Mouse (Mus musculus): ENCODE measurements around the gene Ankrd53. TPM values are rescaled to one million over a fixed set of nuclear protein-coding genes. Genes with fewer than 3 reads are reported as not detected.

The Ankrd53 gene
- polyA plus RNA-seq, 1 experiment from 2014 or later = 0.27 TPM

DNA sequence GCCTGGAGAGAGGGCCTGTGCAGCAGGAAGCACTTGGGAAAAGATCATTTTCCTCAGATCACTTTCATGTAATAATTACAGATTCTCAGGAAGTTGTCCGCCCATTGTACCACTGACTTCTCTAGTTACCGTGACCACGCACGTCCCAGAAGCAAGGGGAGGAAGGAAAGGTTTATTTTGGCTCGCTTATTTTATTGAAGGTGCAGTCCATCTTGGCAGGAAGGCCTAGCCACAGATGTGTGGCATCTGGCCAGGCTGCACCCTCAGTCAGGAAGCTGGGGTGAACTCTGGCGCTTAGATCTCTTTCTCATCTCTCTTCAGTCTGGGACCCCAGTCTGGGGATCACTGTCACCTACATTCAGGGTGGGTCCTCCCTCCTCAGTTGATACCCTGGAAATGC is 23.8 kb upstream of the Ankrd53 start:
- H3K4me3 ChIP-seq = no peak overlapping the region
- H3K4me1 ChIP-seq (replicated peaks) = no peaks in the 10 kb centered on the region
- no peak overlapping the region for H3K4me2 ChIP-seq
- H3K9me3 ChIP-seq = no peaks in the 10 kb centered on the region
- H3K36me3 ChIP-seq = no peaks in the 10 kb centered on the region
- WGBS = 86% methylated on average over 6 of the region's 6 CpGs
- H3K27me3 ChIP-seq = 0 out of 2 replicates have a peak, but pooled peaks cover 2% of the 10 kb centered on the region
- no peak overlapping the region for H3K9ac ChIP-seq
- H3K27ac ChIP-seq (replicated peaks) = no peak overlapping the region
- ATAC-seq (ENCODE audit: low FRiP score, low read depth) = no peak

DNA sequence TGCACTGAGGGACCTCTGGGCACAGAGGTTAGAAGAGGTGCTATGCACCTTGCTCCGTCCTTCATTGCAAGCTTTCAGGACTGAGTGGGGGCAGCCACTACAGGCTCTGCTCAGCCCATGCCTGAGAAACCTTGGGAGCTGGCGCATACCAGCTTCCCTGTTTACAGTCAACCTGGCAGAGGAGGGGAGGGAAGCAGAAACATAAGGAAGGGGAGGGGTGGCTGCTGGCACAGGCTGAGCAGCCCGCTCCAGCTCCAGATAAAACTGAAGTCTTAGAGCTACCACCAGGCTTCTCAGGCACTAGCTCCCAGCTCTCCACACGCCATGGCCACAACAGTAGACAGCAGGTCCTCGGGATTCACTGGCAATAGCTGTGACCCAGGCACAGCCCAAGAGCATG is 19.7 kb upstream of the Ankrd53 start, which contains the start of gene Atp6v1b1:
Atp6v1b1 (plus strand) TSS at position 230 of the 400 bp plus-strand sequence.
- no peak within 1 kb of the TSS for H3K4me3 ChIP-seq
- no peak within 1 kb of the TSS for H3K4me2 ChIP-seq
- 61% methylated on average over 5 of the region's 5 CpGs for WGBS
- no peaks in the 10 kb centered on the region for H3K4me1 ChIP-seq (replicated peaks)
- no peak within 1 kb of the TSS for H3K9ac ChIP-seq
- ATAC-seq (ENCODE audit: low FRiP score, low read depth) = peak; percentile 19; the same call in 1 of the 2 replicates
- no peaks in the 10 kb centered on the region for H3K36me3 ChIP-seq
- no peaks in the 10 kb centered on the region for H3K9me3 ChIP-seq
- H3K27me3 ChIP-seq = 0 out of 2 replicates have a peak, but pooled peaks cover 4% of the 10 kb centered on the region
- H3K27ac ChIP-seq (replicated peaks) = no peak within 1 kb of the TSS

DNA sequence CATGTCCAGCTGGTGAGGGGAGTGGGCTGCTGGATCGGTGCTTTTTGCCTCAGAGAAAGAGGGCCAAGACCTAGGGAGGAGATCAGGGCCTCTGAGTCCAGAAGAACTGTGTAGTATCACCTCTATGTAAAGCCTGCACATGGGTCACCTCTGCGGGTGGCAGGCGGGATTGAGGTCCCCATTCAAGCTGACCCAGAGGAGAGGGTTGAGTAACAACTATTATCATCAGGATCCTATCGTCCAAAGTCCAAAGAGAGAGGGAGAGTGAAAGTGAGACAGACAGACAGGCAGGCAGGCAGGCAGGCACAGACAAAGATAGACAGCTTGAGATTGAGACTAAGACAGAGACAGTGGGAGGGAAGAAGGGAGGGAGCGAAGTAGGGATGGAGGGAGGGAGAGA is 19.2 kb upstream of the Ankrd53 start:
- Histone ChIP-seq H3K27ac (replicated peaks) (no peak overlapping the region), H3K4me1 (replicated peaks) (no peaks in the 10 kb centered on the region), H3K36me3 (no peaks in the 10 kb centered on the region), H3K27me3 (0 out of 2 replicates have a peak, but pooled peaks cover 4% of the 10 kb centered on the region), H3K4me3 (no peak overlapping the region), H3K9ac (no peak overlapping the region), H3K4me2 (no peak overlapping the region), H3K9me3 (no peaks in the 10 kb centered on the region)
- no peak for ATAC-seq (ENCODE audit: low FRiP score, low read depth)
- 61% methylated on average over 5 of the region's 5 CpGs for WGBS

DNA sequence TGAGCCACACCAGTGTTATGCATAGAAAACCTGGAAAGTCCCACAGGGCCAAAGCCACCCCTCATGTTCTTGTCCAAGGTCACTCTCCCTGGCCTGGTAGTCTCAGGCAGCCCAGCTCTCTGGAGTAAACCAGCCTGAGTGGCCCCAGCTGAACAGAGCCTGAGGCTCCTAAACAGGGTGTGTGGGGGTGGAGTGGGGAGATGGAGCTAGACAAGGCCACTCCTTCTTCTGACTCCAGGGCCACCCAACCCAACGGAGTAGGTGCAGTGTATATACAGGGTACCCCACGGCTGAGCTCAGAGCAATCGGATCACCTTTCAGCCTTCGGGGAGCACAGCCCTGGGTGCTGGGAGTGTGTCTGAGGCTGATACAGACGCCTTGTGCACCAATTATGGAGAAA is 18.3 kb upstream of the Ankrd53 start:
- ATAC-seq (ENCODE audit: low FRiP score, low read depth) = no peak
- Histone ChIP-seq H3K4me2 (no peak overlapping the region), H3K36me3 (no peaks in the 10 kb centered on the region), H3K9ac (no peak overlapping the region), H3K27me3 (0 out of 2 replicates have a peak, but pooled peaks cover 4% of the 10 kb centered on the region), H3K27ac (replicated peaks) (no peak overlapping the region), H3K9me3 (no peaks in the 10 kb centered on the region), H3K4me3 (no peak overlapping the region), H3K4me1 (replicated peaks) (no peaks in the 10 kb centered on the region)
- WGBS = 75% methylated on average over 5 of the region's 5 CpGs

DNA sequence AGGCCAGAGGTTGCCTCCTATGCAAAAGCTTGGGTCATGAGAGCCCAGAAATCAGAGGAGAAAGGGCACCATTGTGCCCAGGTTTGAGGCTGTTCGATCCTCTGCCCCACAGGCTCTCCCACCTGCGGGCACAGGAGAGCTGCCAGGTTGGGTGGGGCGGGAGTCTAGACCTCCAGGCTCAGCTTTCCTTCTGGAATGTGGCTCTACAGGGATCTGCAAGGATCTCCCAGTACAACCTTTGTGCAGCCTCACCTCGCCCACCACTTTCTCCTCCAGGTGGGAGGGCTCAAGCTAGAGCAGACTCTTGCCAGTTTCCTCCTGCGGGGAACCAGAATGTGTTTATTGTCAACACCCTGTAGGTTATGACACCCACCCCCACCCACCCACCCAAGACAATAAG is 17.9 kb upstream of the Ankrd53 start:
- H3K36me3 ChIP-seq = no peaks in the 10 kb centered on the region
- ATAC-seq (ENCODE audit: low FRiP score, low read depth) = no peak
- no peaks in the 10 kb centered on the region for H3K4me1 ChIP-seq (replicated peaks)
- no peak overlapping the region for H3K9ac ChIP-seq
- H3K4me2 ChIP-seq = no peak overlapping the region
- no peak overlapping the region for H3K4me3 ChIP-seq
- 79% methylated on average over 5 of the region's 5 CpGs for WGBS
- H3K27ac ChIP-seq (replicated peaks) = no peak overlapping the region
- H3K27me3 ChIP-seq = 0 out of 2 replicates have a peak, but pooled peaks cover 4% of the 10 kb centered on the region
- no peaks in the 10 kb centered on the region for H3K9me3 ChIP-seq

DNA sequence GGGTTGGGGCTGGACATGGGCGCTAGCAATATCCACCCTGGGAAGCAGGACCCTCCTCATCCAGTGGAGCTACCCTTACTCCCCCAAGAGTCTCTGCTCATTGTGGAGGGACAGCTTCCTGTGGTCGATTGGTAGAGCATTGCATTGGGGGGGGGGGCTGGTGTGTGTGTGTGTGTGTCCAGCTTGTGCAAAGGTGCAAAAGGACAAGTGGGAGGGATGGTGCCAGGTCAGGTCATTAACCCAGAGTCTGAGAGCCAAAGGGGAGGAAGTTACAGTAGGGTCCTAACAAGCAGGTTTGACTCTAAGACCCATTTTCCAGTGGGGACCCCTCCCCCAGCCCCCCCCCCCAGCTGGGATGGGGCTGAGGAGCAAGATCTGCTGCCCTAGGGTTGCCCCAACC is 17.0 kb upstream of the Ankrd53 start:
- Histone ChIP-seq H3K9me3 (no peaks in the 10 kb centered on the region), H3K4me2 (no peak overlapping the region), H3K4me1 (replicated peaks) (no peaks in the 10 kb centered on the region), H3K4me3 (no peak overlapping the region), H3K27ac (replicated peaks) (no peak overlapping the region), H3K36me3 (no peaks in the 10 kb centered on the region), H3K27me3 (0 out of 2 replicates have a peak, but pooled peaks cover 4% of the 10 kb centered on the region), H3K9ac (no peak overlapping the region)
- WGBS = 50% methylated on average over 2 of the region's 2 CpGs
- ATAC-seq (ENCODE audit: low FRiP score, low read depth) = no peak

DNA sequence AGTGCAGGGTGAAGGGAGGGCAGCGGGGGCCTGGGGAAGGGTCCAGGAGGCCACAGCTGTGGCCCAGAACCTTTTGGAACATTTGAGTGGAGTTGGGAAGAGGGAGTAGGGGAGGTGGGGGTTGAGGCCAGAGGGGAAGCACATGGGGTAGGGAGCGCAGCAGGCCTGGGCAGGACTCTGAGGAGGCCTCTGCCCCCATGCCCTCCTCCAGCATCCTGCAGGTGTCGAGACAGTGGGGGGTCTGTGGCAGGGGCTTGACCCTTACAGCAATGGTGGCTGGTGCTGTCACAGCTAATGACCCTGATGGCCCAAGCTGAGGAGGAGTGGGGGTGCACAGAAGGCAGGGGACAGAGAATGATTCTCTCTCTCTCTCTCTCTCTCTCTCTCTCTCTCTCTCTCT is 13.2 kb upstream of the Ankrd53 start:
- H3K36me3 ChIP-seq = no peaks in the 10 kb centered on the region
- H3K4me3 ChIP-seq = no peak overlapping the region
- no peaks in the 10 kb centered on the region for H3K9me3 ChIP-seq
- whole genome bisulfite sequencing = 38% methylated on average over 3 of the region's 3 CpGs
- no peak overlapping the region for H3K9ac ChIP-seq
- H3K4me1 ChIP-seq (replicated peaks) = no peaks in the 10 kb centered on the region
- peaks cover 19% of the 10 kb centered on the region for H3K27me3 ChIP-seq
- H3K4me2 ChIP-seq = no peak overlapping the region
- no peak overlapping the region for H3K27ac ChIP-seq (replicated peaks)
- ATAC-seq (ENCODE audit: low FRiP score, low read depth) = no peak

DNA sequence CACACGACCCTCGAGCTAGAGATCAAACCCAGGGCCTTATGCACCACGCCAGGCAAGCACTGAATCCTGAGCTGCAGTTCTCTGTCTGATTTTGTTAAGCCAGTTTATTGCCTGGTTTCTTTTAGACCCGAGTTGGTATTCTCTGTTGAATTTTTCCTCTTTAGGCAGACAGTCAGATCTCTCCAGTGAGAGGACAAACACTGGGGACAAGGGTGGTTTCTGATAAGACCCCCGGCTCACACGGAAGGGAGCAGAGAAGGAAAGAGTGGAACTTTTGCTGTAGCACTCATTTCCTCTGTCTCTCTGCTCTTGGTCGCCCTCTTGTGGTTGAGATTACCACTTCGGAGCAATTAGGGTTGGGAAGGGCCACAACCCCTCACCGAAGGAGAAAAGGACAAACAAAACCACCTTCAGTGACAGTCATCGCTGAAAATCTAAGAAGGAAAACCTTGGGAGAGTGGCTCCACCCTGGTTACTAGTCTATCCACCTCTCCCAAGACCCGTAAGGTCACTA is 12.2 kb upstream of the Ankrd53 start:
- Histone ChIP-seq H3K4me1 (replicated peaks) (no peaks in the 10 kb centered on the region), H3K27ac (replicated peaks) (no peak overlapping the region), H3K4me3 (no peak overlapping the region), H3K27me3 (peaks cover 23% of the 10 kb centered on the region), H3K9ac (no peak overlapping the region), H3K4me2 (no peak overlapping the region), H3K36me3 (no peaks in the 10 kb centered on the region), H3K9me3 (no peaks in the 10 kb centered on the region)
- no peak for ATAC-seq (ENCODE audit: low FRiP score, low read depth)
- 10% methylated on average over 11 of the region's 11 CpGs for WGBS

DNA sequence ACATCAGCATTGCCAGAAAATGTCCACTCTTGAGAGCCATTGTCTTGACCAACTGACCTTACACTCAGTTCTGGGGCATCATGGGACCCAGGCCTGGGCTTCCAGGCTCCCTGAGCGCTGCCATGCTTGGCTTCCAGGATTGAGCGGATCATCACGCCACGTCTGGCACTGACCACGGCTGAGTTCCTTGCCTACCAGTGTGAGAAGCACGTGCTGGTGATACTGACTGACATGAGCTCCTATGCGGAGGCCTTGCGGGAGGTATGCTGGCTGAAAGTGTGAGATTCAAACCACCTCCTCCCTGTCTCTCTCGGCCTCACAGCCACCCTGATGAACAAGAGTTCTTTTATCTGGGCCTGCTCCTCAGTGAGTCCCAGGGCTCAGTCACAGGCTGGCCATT is 6.4 kb upstream of the Ankrd53 start:
- no peak overlapping the region for H3K4me2 ChIP-seq
- no peak for ATAC-seq (ENCODE audit: low FRiP score, low read depth)
- peaks cover 6% of the 10 kb centered on the region; the same call in 1 of the 2 replicates for H3K4me1 ChIP-seq (replicated peaks)
- 76% methylated on average over 9 of the region's 9 CpGs for WGBS
- no peak overlapping the region for H3K27ac ChIP-seq (replicated peaks)
- H3K4me3 ChIP-seq = no peak overlapping the region
- H3K9ac ChIP-seq = no peak overlapping the region
- no peaks in the 10 kb centered on the region for H3K36me3 ChIP-seq
- peaks cover 57% of the 10 kb centered on the region for H3K27me3 ChIP-seq
- H3K9me3 ChIP-seq = no peaks in the 10 kb centered on the region

DNA sequence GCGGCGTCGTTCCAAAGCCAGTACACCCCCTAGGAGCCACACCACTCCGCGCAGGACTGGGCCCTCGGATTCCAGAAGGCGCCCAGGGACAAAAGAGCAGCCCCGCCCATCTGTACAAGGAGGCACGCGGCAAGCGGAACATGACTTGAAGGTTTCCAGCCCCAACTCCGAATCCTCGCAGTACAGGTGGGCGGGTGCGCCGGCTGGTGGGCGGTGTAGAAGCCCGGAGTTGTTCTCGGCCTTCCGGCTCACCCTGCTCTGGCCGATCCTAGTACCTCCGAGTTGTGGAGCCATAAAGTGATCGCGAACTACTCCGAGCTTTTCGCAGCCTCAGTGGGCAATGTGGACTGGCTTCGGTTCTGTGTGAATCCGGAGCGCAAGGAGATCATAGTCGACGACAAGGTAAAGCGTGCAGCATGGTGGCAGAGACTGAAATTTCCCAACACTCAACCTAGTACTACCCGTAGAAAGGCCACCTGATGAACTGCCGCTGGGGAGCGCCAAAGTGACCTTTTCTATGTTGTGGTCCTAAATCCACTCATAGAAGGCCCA is 512 bp downstream of the Ankrd53 start:
- 3% methylated on average over 35 of the region's 35 CpGs for WGBS
- ATAC-seq (ENCODE audit: low FRiP score, low read depth) = peak; percentile 40; the same call in 1 of the 2 replicates
- peaks cover 63% of the 10 kb centered on the region for H3K27me3 ChIP-seq
- H3K36me3 ChIP-seq = no peaks in the 10 kb centered on the region
- no peak overlapping the region for H3K27ac ChIP-seq (replicated peaks)
- no peaks in the 10 kb centered on the region for H3K9me3 ChIP-seq
- no peak overlapping the region for H3K9ac ChIP-seq
- H3K4me3 ChIP-seq = peak overlapping the region; percentile 9
- peak overlapping the region; percentile 45 for H3K4me2 ChIP-seq
- H3K4me1 ChIP-seq (replicated peaks) = peaks cover 14% of the 10 kb centered on the region

DNA sequence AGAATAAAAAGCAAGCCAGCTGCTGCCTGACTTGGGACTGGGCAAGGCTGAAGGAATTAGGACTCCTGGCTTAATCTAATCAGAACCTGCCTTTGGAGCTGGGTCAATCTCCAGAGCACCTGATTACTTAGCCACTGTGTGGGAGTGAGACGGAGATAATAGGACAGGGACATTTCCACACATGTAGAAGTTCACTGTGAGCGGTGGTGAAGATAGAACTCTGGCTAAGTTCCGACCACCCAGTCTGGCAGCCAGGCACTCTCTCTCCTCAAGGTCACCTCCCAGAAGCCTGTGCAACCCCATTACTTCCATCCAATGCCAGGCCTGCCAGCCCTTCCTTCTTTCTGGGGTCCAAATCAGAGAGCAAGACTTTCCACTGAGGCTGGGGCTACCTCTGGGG is 4.5 kb downstream of the Ankrd53 start:
- H3K4me3 ChIP-seq = no peak overlapping the region
- no peak overlapping the region for H3K4me2 ChIP-seq
- peaks cover 9% of the 10 kb centered on the region for H3K36me3 ChIP-seq
- 90% methylated on average over 3 of the region's 3 CpGs for WGBS
- no peak overlapping the region for H3K27ac ChIP-seq (replicated peaks)
- peaks cover 9% of the 10 kb centered on the region; the same call in 1 of the 2 replicates for H3K4me1 ChIP-seq (replicated peaks)
- no peak for ATAC-seq (ENCODE audit: low FRiP score, low read depth)
- H3K27me3 ChIP-seq = peaks cover 30% of the 10 kb centered on the region
- no peaks in the 10 kb centered on the region for H3K9me3 ChIP-seq
- no peak overlapping the region for H3K9ac ChIP-seq

DNA sequence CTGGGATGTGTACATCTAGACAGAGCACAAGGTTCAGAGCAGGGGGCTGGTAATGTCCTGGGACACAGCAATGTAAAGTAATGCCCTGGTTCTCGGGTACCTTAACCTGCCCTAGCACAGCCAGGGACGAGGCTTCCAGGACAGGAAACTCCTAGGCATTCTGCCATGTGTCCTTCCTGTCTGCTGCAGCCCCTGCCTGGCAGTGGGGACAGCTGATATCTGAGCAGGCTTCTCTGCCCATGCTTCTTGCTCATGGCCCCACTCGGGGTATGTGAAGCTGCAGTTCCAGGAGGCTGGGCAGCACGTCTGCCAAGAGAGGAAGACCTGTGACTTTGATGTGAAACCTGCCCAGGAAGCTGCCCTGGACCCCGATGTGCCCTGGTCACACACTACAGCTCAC is 6.0 kb downstream of the Ankrd53 start:
- Histone ChIP-seq H3K27ac (replicated peaks) (no peak overlapping the region), H3K4me1 (replicated peaks) (peaks cover 8% of the 10 kb centered on the region), H3K9ac (no peak overlapping the region), H3K4me2 (no peak overlapping the region), H3K9me3 (no peaks in the 10 kb centered on the region), H3K4me3 (no peak overlapping the region), H3K27me3 (peaks cover 15% of the 10 kb centered on the region), H3K36me3 (peaks cover 9% of the 10 kb centered on the region)
- 86% methylated on average over 5 of the region's 5 CpGs for WGBS
- no peak for ATAC-seq (ENCODE audit: low FRiP score, low read depth)

DNA sequence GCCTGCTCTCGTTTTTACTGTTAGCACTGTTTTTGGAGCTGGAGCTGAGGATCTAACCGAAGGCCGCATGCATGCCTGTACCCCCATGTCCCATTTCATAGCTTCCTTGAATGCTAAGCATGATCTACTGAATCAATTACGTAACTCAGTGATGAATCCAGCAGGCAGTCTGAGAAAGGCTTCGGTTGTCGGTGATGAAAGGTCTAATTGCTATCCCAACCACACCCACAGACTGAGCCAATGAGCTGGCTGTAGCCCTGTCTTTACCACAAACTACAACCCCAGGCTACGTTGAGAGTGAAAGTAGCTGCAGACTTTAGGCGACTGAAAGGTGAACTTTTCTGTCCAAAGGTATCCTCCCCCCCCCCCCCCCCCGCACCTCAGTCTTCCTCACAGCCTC is 11.7 kb downstream of the Ankrd53 start:
- Histone ChIP-seq H3K27ac (replicated peaks) (no peak overlapping the region), H3K27me3 (no peaks in the 10 kb centered on the region), H3K9me3 (no peaks in the 10 kb centered on the region), H3K4me1 (replicated peaks) (peaks cover 33% of the 10 kb centered on the region), H3K36me3 (peaks cover 9% of the 10 kb centered on the region), H3K4me3 (peak overlapping the region; percentile 76; the same call in 1 of the 2 replicates), H3K9ac (peak overlapping the region; percentile 81; the same call in 1 of the 2 replicates), H3K4me2 (peak overlapping the region; percentile 81)
- WGBS = 67% methylated on average over 9 of the region's 9 CpGs
- ATAC-seq (ENCODE audit: low FRiP score, low read depth) = no peak
